Mouse (Mus musculus) erythroblast, embryonic 14.5 days (primary cell): ENCODE measurements around the gene Cldn24. TPM values are rescaled to one million over a fixed set of nuclear protein-coding genes. Genes with fewer than 3 reads are reported as not detected.
"Not testable (repeated sequence)": the region's sequence is repeated elsewhere in the genome, so short reads cannot be mapped to it uniquely, and the experiment has no call there.

Experiments
- H3K27me3 ChIP-seq: 2 replicates; pipeline ENCODE4 v1.6.1; 2012; ENCODE audit warnings: inconsistent platforms; ENCODE audit not compliant: control insufficient read depth
- H3K36me3 ChIP-seq: 2 replicates; pipeline ENCODE4 v1.6.1; 2012; ENCODE audit warnings: mild to moderate bottlenecking, inconsistent platforms; ENCODE audit not compliant: control insufficient read depth
- H3K4me1 ChIP-seq: 2 replicates; pipeline ENCODE4 v1.6.1; 2012; ENCODE audit warnings: inconsistent platforms; ENCODE audit not compliant: control insufficient read depth
- H3K4me3 ChIP-seq: replicated peaks from 2 replicates; pipeline ENCODE3; 2012; ENCODE audit warnings: moderate library complexity, mild to moderate bottlenecking, inconsistent platforms
- H3K9me3 ChIP-seq: 2 replicates; pipeline ENCODE4 v1.6.1; 2012; ENCODE audit warnings: low read length, inconsistent platforms, mixed read lengths; ENCODE audit not compliant: control insufficient read depth
- GATA1 ChIP-seq: IDR thresholded peaks from 2 replicates; pipeline ENCODE4 v1.6.1; 2012; ENCODE audit warnings: low read length, inconsistent platforms, mixed read lengths
- TAL1 ChIP-seq: IDR thresholded peaks from 3 replicates; pipeline ENCODE4 v1.6.1; 2012; ENCODE audit warnings: low read length, inconsistent platforms, mixed read lengths
- polyA plus RNA-seq: library from polyadenylated mRNA; stranded (reverse); fragments of >175 nt; gene quantifications from 2 replicates; pipeline ENCODE4 v1.2.3, GENCODE M21; 2012

Cldn24 gene
- polyA plus RNA-seq, 1 experiment = not detected

- H3K4me3 ChIP-seq = no peak overlapping the region
- H3K27me3 ChIP-seq = no peaks in the 10 kb centered on the region
- H3K4me1 ChIP-seq = no peaks in the 10 kb centered on the region
- no peaks in the 10 kb centered on the region for H3K36me3 ChIP-seq
- no peak for TF ChIP-seq TAL1
- no peak for TF ChIP-seq GATA1
- peaks cover 10% of the 10 kb centered on the region for H3K9me3 ChIP-seq
Measured at GRCm38 (mm10) chr8:47791986-47792385, 30.0 kb upstream of the Cldn24 start.

- Histone ChIP-seq H3K27me3 (no peaks in the 10 kb centered on the region), H3K36me3 (no peaks in the 10 kb centered on the region), H3K9me3 (peaks cover 20% of the 10 kb centered on the region), H3K4me3 (no peak overlapping the region), H3K4me1 (no peaks in the 10 kb centered on the region)
- TF ChIP-seq GATA1 (no peak), TAL1 (no peak)
Measured at GRCm38 (mm10) chr8:47799438-47799837, 22.5 kb upstream of the Cldn24 start.

GRCm38 (mm10) chr8:47802349-47802748 is 19.6 kb upstream of the Cldn24 start:
- peaks cover 17% of the 10 kb centered on the region for H3K9me3 ChIP-seq
- TF ChIP-seq TAL1 (no peak), GATA1 (no peak)
- H3K4me3 ChIP-seq = no peak overlapping the region
- H3K27me3 ChIP-seq = no peaks in the 10 kb centered on the region
- H3K4me1 ChIP-seq = no peaks in the 10 kb centered on the region
- H3K36me3 ChIP-seq = no peaks in the 10 kb centered on the region

- H3K4me3 ChIP-seq = no peak overlapping the region
- H3K36me3 ChIP-seq = no peaks in the 10 kb centered on the region
- H3K27me3 ChIP-seq = no peaks in the 10 kb centered on the region
- peaks cover 8% of the 10 kb centered on the region; the same call in 1 of the 2 replicates for H3K9me3 ChIP-seq
- no peak for TF ChIP-seq TAL1
- no peak for TF ChIP-seq GATA1
- H3K4me1 ChIP-seq = no peaks in the 10 kb centered on the region
Measured at GRCm38 (mm10) chr8:47804262-47804661, 17.7 kb upstream of the Cldn24 start.

- Histone ChIP-seq H3K27me3 (no peaks in the 10 kb centered on the region), H3K4me3 (no peak overlapping the region), H3K36me3 (no peaks in the 10 kb centered on the region), H3K4me1 (no peaks in the 10 kb centered on the region), H3K9me3 (0 out of 2 replicates have a peak, but pooled peaks cover 2% of the 10 kb centered on the region)
- TF ChIP-seq GATA1 = no peak
- no peak for TF ChIP-seq TAL1
Measured at GRCm38 (mm10) chr8:47809970-47810665, 11.8 kb upstream of the Cldn24 start.

- H3K36me3 ChIP-seq = no peaks in the 10 kb centered on the region
- H3K4me3 ChIP-seq = no peak overlapping the region
- 0 out of 2 replicates have a peak, but pooled peaks cover 2% of the 10 kb centered on the region for H3K9me3 ChIP-seq
- no peaks in the 10 kb centered on the region for H3K4me1 ChIP-seq
- TF ChIP-seq GATA1 (no peak), TAL1 (no peak)
- no peaks in the 10 kb centered on the region for H3K27me3 ChIP-seq
Measured at GRCm38 (mm10) chr8:47810666-47811015, 11.3 kb upstream of the Cldn24 start.

GRCm38 (mm10) chr8:47811221-47811620 is 10.7 kb upstream of the Cldn24 start:
- 0 out of 2 replicates have a peak, but pooled peaks cover 2% of the 10 kb centered on the region for H3K9me3 ChIP-seq
- no peak for TF ChIP-seq TAL1
- TF ChIP-seq GATA1 = no peak
- H3K4me3 ChIP-seq = no peak overlapping the region
- H3K4me1 ChIP-seq = no peaks in the 10 kb centered on the region
- no peaks in the 10 kb centered on the region for H3K36me3 ChIP-seq
- H3K27me3 ChIP-seq = no peaks in the 10 kb centered on the region

GRCm38 (mm10) chr8:47819034-47819433 is 2.9 kb upstream of the Cldn24 start:
- Histone ChIP-seq H3K36me3 (no peaks in the 10 kb centered on the region), H3K9me3 (no peaks in the 10 kb centered on the region), H3K4me1 (no peaks in the 10 kb centered on the region), H3K4me3 (no peak overlapping the region), H3K27me3 (no peaks in the 10 kb centered on the region)
- TF ChIP-seq GATA1 = no peak
- TF ChIP-seq TAL1 = no peak

- Histone ChIP-seq H3K9me3 (no peaks in the 10 kb centered on the region), H3K4me3 (no peak overlapping the region), H3K27me3 (no peaks in the 10 kb centered on the region), H3K4me1 (no peaks in the 10 kb centered on the region), H3K36me3 (no peaks in the 10 kb centered on the region)
- TF ChIP-seq GATA1 = no peak
- TF ChIP-seq TAL1 = no peak
Measured at GRCm38 (mm10) chr8:47820914-47821772, 800 bp upstream of the Cldn24 start.

- H3K4me1 ChIP-seq, H3K4me3 ChIP-seq, H3K27me3 ChIP-seq, H3K36me3 ChIP-seq, H3K9me3 ChIP-seq: not testable (repeated sequence)
Measured at GRCm38 (mm10) chr8:47822541-47822940, 598 bp downstream of the Cldn24 start.
